Mouse (Mus musculus) frontal cortex, postnatal 36 days (tissue): ENCODE measurements around the gene Zcchc2.

Experiments used
- DNase-seq, 2 experiments: peaks; one replicate each; pipeline ENCODE4 v3.0.0; 2022; ENCODE audit warnings: low spot score in 2 of 2

Zcchc2 gene

DNA sequence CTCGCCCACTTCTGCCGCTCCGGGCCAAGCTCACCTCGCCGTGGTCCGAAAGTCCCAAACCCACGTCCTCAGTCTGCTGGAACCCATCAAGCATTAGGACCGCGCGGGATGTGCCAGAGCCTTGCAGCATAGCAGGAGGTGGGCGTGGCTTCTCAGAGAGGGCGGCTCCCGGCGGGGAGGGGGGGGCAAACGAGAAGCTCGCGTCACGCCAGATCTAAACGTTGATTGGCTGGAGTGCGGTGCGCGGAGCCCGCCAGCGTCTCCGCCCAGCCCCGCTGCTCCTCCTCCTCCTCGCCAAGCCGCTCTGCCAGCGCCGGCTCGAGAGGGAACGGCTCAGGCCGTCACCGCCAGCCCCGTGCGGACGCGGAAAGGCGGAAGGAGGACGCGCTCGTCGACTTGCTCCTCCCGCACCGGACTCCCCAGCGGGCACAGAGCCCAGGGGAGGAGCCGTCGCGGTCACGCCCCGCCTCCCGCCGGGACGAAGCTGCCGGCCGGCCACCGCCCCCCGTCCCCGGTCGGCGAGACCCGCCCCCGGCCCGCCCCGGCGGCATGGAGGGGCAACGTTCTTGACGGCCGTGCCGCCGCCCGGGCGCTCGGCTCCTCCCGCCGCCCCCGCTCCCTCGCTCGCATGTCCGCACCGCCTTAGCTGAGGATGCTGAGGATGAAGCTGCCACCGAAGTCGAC lies at the start of gene Zcchc2:
TSS of gene Zcchc2 (plus strand) at position 269 of the 684 bp plus-strand sequence.
- peak; percentile 98 for DNase-seq

- DNase-seq, result peak in 1 of 2 experiments; percentile 54
These were observed 45.2 kb upstream of the Zcchc2 start for GRCm38 (mm10) chr1:105944927-105945580.

GRCm38 (mm10) chr1:105946581-105947540 lies 43.3 kb upstream of the Zcchc2 start:
- DNase-seq, result peak; percentile 65 to 90

- DNase-seq, result no peak
These were observed 41.9 kb upstream of the Zcchc2 start for GRCm38 (mm10) chr1:105948352-105948751.

DNA sequence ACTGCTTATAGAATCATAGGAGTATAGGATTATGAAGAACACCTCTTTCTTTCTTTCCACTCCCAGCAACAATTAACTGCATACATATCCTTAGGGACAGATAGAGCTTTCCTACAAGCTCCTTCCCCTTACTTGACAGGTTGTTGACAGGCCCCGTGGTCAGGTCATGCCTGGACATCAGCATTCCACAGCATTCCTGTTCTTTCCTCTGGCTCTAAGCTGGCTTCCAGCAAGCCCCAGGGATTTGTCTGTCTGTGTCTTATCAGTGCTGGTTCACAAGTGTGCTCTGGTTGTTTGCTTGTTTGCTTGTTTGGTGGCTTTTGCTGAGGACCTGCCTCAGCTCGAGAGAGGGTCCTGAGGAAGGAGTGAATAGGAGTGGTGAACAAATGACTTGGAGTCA lies 36.6 kb upstream of the Zcchc2 start:
- no peak for DNase-seq

- DNase-seq, result no peak
These were observed 36.2 kb upstream of the Zcchc2 start for GRCm38 (mm10) chr1:105954047-105954446.

DNA sequence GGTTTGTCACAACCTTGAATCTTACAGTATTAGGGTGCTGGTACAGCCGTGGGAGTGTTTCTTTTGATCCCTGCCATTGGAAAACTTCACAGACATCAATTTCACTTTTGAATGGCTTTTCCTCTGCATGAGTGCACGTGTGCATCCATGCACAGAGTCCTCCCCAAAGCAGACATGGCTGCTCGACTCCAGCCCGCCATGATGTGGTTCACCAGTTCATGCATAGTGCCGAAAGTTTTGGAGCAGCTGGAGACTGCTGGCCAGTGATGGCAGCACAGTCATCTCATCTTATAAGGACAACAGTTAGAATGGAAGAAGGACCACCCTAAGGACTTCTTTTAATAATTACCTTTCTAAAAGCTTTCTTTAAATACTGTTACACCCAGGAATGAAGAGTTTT lies 34.1 kb upstream of the Zcchc2 start:
- DNase-seq, result no peak

DNA sequence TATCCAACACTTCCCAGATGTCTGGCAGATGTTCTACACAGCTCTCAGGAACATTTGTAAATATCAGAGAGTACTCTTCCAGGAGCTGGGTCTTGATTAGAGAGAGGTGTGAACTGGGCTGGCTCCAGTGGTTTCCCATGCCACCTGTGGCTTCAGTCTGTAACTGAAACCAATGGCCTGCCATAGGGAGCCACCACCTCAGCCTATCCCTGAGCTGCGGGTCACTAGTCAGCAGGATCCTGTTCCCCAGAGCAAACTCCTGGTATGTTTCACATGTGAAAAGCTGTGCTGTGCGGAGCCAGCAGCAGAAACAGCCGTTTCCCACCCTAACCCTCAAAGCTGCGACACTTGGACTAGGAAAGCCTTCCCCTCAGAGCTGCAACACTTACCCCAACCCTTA lies 28.7 kb upstream of the Zcchc2 start:
- no peak for DNase-seq

DNA sequence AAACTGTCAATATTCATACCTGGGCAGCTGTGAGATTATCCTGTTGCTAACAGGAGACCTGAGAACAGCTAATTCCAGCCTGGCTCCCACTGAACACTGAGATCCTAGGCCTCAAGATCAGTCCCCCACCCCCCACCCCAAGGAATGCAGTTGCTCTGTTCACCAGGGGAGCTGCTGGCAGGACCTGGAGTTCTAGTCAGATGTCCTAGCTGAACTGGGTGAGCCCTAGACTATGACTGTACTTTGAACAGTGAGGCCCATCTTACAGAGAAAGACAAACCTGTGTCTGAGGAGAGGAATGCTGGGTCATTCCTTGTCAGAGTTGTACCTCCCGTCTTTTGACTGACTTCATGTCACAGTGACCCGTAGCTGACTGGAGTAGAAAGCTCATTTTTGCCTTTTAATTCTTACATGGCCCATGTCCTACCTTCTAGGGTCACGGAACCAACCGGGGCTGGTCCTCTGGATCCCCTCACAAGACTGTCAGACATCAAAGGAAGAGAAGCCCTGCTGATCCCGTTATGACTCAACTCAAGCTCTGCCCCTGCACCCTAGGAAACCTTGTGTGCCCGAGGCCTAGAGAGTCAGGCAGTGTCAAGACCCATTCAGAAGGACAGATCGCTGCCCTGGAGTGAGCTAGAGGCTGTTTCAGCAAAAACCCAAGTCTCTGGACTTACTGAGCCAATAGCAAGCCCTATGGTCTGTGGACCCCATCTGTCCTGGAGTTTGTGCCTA lies 28.0 kb upstream of the Zcchc2 start:
- no peak for DNase-seq

- no peak for DNase-seq
These were observed 27.4 kb upstream of the Zcchc2 start for GRCm38 (mm10) chr1:105962852-105963251.

- DNase-seq, result no peak
These were observed 25.7 kb upstream of the Zcchc2 start for GRCm38 (mm10) chr1:105964514-105964913.

DNA sequence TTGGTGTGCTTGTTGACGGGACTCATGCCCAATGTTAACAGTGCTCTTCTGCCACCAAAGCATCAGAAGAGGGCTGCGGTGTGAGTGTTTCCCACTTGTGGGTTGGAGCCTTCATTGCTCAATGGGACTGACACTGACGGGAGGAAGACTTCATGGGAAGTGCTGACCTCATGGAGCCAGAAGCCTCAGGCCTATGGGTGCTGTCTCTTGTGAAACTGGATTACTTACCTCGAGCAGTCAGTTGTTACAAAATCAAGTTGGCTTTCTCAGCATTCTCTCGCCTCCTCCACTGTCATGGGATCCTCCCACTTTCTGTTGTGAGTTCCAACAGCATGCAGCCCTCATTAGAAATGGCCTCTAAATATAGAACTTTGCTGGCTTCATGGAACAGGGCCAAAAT lies 25.0 kb upstream of the Zcchc2 start:
- DNase-seq, result no peak

DNA sequence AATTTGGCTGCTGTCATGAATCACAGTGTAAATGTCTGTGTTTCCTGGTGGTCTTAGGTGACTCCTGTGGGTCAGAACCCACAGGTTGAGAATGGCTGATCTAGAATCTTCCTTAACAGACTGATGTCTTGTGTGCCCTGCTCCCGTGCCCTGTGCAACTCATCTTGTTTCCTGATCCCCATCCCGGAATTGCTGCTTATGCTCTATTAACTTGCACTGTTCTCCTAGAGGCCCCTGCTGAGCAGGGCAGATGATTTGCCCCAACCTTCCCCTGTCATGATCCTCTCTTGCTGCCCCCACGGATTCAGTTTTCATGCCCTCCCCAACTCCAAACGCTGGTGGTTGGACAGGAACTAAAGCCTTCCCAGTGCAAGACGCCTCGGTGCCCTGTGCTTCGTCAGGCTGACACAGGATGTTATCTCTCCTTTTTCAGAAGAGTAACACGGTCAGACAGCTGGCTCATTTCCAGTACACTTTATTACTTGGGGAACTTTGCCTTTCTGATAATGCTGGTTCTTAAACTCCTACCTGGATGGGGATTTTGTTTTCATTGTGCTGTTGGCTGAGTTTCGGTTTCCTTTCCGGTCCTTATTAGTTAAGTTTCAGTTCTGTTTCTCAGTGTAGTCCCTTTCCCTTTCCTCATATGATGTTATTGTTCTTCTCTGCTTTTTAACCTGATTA lies 18.6 kb upstream of the Zcchc2 start:
- DNase-seq, result no peak

DNA sequence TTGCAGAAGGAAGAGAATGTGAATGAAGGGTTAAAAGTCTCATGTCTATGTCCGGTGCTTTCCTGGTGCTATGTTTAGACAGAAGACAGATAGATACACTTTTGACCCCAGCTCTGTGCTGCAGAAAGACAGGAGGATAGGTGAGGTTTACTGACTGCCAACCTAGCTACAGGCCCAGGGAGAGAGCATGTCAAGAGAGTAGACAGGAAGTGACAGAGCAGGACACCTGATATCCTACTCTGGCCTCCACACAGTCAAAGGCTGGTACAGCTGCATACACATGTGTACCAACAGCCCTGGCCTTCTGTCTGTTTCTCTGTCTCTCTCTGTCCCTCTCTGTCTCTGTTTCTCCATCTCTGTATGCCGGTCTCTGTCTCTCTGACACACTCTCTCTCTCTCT lies 16.2 kb upstream of the Zcchc2 start:
- DNase-seq, result no peak

DNA sequence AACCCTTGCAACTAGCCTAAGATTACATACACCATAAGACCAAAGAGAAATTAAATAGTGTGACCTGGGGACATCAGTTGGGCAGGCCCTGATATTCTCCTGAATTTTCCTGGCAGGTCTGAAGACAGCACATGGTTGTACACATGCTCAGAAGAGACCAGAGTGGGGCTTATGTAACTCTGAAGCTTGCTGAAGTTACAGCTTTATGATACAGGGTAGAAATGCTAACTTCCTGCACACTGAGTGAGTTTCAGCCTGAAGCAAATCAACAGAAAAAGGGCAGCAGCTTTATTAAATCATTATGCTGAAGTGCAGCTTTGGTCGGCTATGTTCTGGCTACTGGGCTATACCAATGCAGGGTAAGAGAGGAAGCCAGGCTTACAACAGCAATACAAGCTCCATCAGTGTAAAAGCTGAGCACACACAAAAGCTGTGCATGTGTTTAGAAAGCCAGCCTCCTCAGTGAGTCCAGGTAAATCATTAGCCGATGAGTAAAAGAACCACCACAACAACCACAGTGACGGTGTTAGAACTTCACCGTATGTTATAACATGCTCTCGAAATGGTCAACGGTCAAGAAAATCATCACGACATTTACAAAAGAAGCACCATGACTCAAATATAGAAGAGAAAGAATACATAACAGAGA lies 12.6 kb upstream of the Zcchc2 start:
- DNase-seq, result no peak

- DNase-seq, result no peak
These were observed 9.2 kb upstream of the Zcchc2 start for GRCm38 (mm10) chr1:105980849-105981610.

- DNase-seq, result no peak
These were observed 7.5 kb upstream of the Zcchc2 start for GRCm38 (mm10) chr1:105982496-105983364.

- DNase-seq, result no peak
These were observed 6.0 kb upstream of the Zcchc2 start for GRCm38 (mm10) chr1:105984172-105984571.

GRCm38 (mm10) chr1:105988171-105988570 lies 2.0 kb upstream of the Zcchc2 start:
- no peak for DNase-seq
